Comparison of ENCODE assay signal across 8 mouse cellular contexts in the genomic region with DNA sequence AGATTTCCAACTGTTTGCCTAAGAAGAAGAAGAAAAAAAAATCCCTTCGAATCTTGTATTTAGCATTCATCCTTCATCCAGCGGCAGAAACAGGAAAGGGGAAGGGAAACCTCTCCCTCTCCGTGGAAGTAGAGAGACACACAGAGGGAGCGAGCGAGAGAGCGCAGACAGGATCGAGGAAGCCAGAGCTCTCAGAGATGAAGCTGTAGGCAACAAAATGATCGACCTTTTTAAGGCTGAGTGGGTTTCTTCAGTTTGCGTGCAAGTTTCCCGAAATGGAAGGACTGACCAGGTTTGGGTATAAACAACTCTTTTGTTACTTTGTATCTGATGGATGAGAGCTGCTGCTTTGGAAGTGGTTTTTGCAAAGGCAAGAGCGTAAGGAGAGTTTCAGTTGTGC.
DNase-seq lines count a peak whose midpoint lies in the region; ATAC-seq and TF ChIP-seq lines count a peak whose summit lies in the region.

No protein-coding gene starts in this region.

- H3K9ac ChIP-seq in stomach, embryonic 16.5 days (ENCODE audit: low read length), result peak overlapping the region; percentile 28; the same call in 1 of the 2 replicates

- no peak overlapping the region for H3K27ac ChIP-seq in gastrocnemius, adult 2 months
- peak overlapping the region; percentile 83 for H3K27ac ChIP-seq in left cerebral cortex, adult 2 months
- H3K27ac ChIP-seq in stomach, embryonic 16.5 days (ENCODE audit: low read length), result no peak overlapping the region

- H3K9me3 ChIP-seq in stomach, embryonic 16.5 days (replicated peaks; ENCODE audit: control insufficient read depth, low read length), result no peaks in the 10 kb centered on the region

- peak overlapping the region; percentile 35 for H3K4me2 ChIP-seq in stomach, embryonic 16.5 days (ENCODE audit: low read depth, low read length)

- DNase-seq in gastrocnemius, adult 2 months, result no peak
- DNase-seq in gastrocnemius, postnatal 36 days, result no peak
- DNase-seq in testis, postnatal 14 days (ENCODE audit: low spot score), result peak; percentile 34
- no peak for DNase-seq in testis, postnatal 10 days (ENCODE audit: low spot score)
- peak in 1 of 2 experiments; percentile 43 for DNase-seq in left cerebral cortex, adult 2 months (ENCODE audit: extremely low spot score in 1 of 2, low spot score in 2 of 2)
- DNase-seq in liver, result no peak
- DNase-seq in spleen, postnatal 4 days (ENCODE audit: low spot score in 2 of 2), result no peak

- H3K4me3 ChIP-seq in gastrocnemius, adult 2 months, result peak overlapping the region; percentile 6; the same call in 1 of the 2 replicates
- peak overlapping the region; percentile 67 for H3K4me3 ChIP-seq in left cerebral cortex, adult 2 months
- H3K4me3 ChIP-seq in stomach, embryonic 16.5 days (replicated peaks; ENCODE audit: low read length), result peak overlapping the region; percentile 31

- TF ChIP-seq CTCF in gastrocnemius, adult 2 months (IDR thresholded peaks at IDR 0.05), result no peak
- TF ChIP-seq CTCF in left cerebral cortex, adult 2 months (IDR thresholded peaks at IDR 0.05), result no peak

- intact Hi-C loops in gastrocnemius, adult 2 months (cut with DNase I), result loop anchor here (10.0 kb wide), 1 partner anchor 443 kb away; no protein-coding TSS in a partner anchor
- intact Hi-C loops in gastrocnemius, postnatal 36 days (cut with DNase I), result no loop called here
- intact Hi-C loops in left cerebral cortex, adult 2 months (cut with DNase I), result loop anchor here (1.0 to 5.0 kb wide), 3 partner anchors 37 to 92 kb away; no protein-coding TSS in a partner anchor

- no peaks in the 10 kb centered on the region for H3K36me3 ChIP-seq in stomach, embryonic 16.5 days (ENCODE audit: control insufficient read depth, insufficient read depth, low read length)

- no peaks in the 10 kb centered on the region for H3K4me1 ChIP-seq in stomach, embryonic 16.5 days (ENCODE audit: control insufficient read depth, insufficient read depth, low read length)

- WGBS in stomach, embryonic 16.5 days, result 21% methylated on average over 11 of the region's 11 CpGs

- no peak for ATAC-seq in stomach, embryonic 16.5 days (ENCODE audit: insufficient read depth, low FRiP score)

- no peaks in the 10 kb centered on the region for H3K27me3 ChIP-seq in stomach, embryonic 16.5 days (ENCODE audit: control insufficient read depth, insufficient read depth, low read length)

Comparison
In these comparisons a context has a peak if more than half of its experiments do, and no peak if none do; other contexts are left out.
1. H3K4me3 ChIP-seq: peak in every context shown above with its lines; median percentile 67 in left cerebral cortex, adult 2 months; 31 in stomach, embryonic 16.5 days; 6 in gastrocnemius, adult 2 months.